Mouse (Mus musculus) MEL (cell line): ENCODE data around the gene Olfr1454. TPM values are rescaled to one million over a fixed set of nuclear protein-coding genes. Genes with fewer than 3 reads are reported as not detected.

ENCODE experiments used
- DNase-seq: peaks from one replicate; pipeline ENCODE4 v3.0.0; 2011; ENCODE audit warnings: low read depth, low spot score
- H3K27ac ChIP-seq: 2 replicates; pipeline ENCODE4 v1.5.1; 2012; ENCODE audit warnings: low read depth, mild to moderate bottlenecking, control low read depth, low read length, moderate library complexity; ENCODE audit not compliant: control insufficient read depth
- H3K27me3 ChIP-seq, 2 experiments: fragments of 150-350 bp in 1 of 2; sonication (generic) in 1 of 2; 2 replicates each; pipeline ENCODE4 v1.6.1; 2012; ENCODE audit warnings: low read length in 2 of 2, mild to moderate bottlenecking in 2 of 2, improper control_type of control experiment in 1 of 2, moderate library complexity in 1 of 2; ENCODE audit not compliant: insufficient read depth in 2 of 2, control insufficient read depth in 1 of 2
- H3K36me3 ChIP-seq, 2 experiments: 2 replicates each; pipeline ENCODE4 v1.6.1; 2012 to 2014; ENCODE audit warnings: low read length in 2 of 2, improper control_type of control experiment in 1 of 2, inconsistent platforms in 1 of 2, mild to moderate bottlenecking in 1 of 2; ENCODE audit not compliant: insufficient read depth in 2 of 2, control insufficient read depth in 1 of 2
- H3K4me1 ChIP-seq, 2 experiments: fragments of 150-350 bp in 1 of 2; sonication (generic) in 1 of 2; 2 replicates each; pipeline ENCODE4 v1.6.1; 2012; ENCODE audit warnings: low read length in 2 of 2, improper control_type of control experiment in 1 of 2, mild to moderate bottlenecking in 1 of 2; ENCODE audit not compliant: insufficient read depth in 2 of 2, control insufficient read depth in 1 of 2
- H3K4me3 ChIP-seq, 2 experiments: fragments of 150-350 bp in 1 of 2; sonication (generic) in 1 of 2; 2 replicates each; pipeline ENCODE4 v1.5.1; 2012; ENCODE audit warnings: low read depth in 2 of 2, low read length in 2 of 2, mild to moderate bottlenecking in 2 of 2, moderate library complexity in 2 of 2, control low read depth in 1 of 2, improper control_type of control experiment in 1 of 2; ENCODE audit not compliant: control insufficient read depth in 1 of 2, insufficient read depth in 1 of 2
- H3K79me2 ChIP-seq: 2 replicates; pipeline ENCODE4 v1.6.1; 2012; ENCODE audit warnings: mild to moderate bottlenecking, low read length, moderate library complexity; ENCODE audit not compliant: control insufficient read depth, poor library complexity, insufficient read depth
- H3K9ac ChIP-seq: 2 replicates; pipeline ENCODE4 v1.6.1; 2012; ENCODE audit warnings: low read depth, mild to moderate bottlenecking, control low read depth, low read length, moderate library complexity; ENCODE audit not compliant: control insufficient read depth, poor library complexity, severe bottlenecking
- H3K9me3 ChIP-seq: fragments of 150-350 bp; sonication (generic); replicated peaks from 2 replicates; pipeline ENCODE4 v1.6.1; 2012; ENCODE audit warnings: mild to moderate bottlenecking, low read length, improper control_type of control experiment, moderate library complexity; ENCODE audit not compliant: insufficient read depth
- GABPA ChIP-seq: IDR thresholded peaks from 2 replicates; pipeline ENCODE4 v1.6.1; 2012; ENCODE audit warnings: low read depth, mild to moderate bottlenecking, inconsistent platforms, low read length, improper control_type of control experiment, moderate library complexity
- GATA1 ChIP-seq: IDR thresholded peaks from 2 replicates; pipeline ENCODE4 v1.6.1; 2011; ENCODE audit warnings: low read depth, low read length, improper control_type of control experiment
- HCFC1 ChIP-seq: IDR thresholded peaks from 2 replicates; pipeline ENCODE4 v1.6.1; 2012; ENCODE audit warnings: low read depth, mild to moderate bottlenecking, inconsistent platforms, low read length, improper control_type of control experiment, moderate library complexity
- MAX ChIP-seq: IDR thresholded peaks from 2 replicates; pipeline ENCODE4 v1.6.1; 2011; ENCODE audit warnings: low read length, improper control_type of control experiment
- MEF2A ChIP-seq: IDR thresholded peaks from 2 replicates; pipeline ENCODE4 v1.6.1; 2014; ENCODE audit warnings: low read depth, mild to moderate bottlenecking, inconsistent platforms, low read length, improper control_type of control experiment; ENCODE audit not compliant: poor library complexity, insufficient replicate concordance, severe bottlenecking; ENCODE audit errors: extremely low read depth
- NELFE ChIP-seq: IDR thresholded peaks from 2 replicates; pipeline ENCODE4 v1.6.1; 2011; ENCODE audit warnings: low read depth, low read length, improper control_type of control experiment
- NRF1 ChIP-seq: IDR thresholded peaks from 2 replicates; pipeline ENCODE4 v1.6.1; 2014; ENCODE audit warnings: low read depth, mild to moderate bottlenecking, inconsistent platforms, low read length, improper control_type of control experiment, moderate library complexity; ENCODE audit not compliant: poor library complexity, insufficient read depth, severe bottlenecking
- USF1 ChIP-seq: IDR thresholded peaks from 2 replicates; pipeline ENCODE4 v1.6.1; 2014; ENCODE audit warnings: low read depth, mild to moderate bottlenecking, inconsistent platforms, low read length, improper control_type of control experiment, moderate library complexity
- USF2 ChIP-seq, 2 experiments: IDR thresholded peaks; 2 replicates each; pipeline ENCODE4 v1.6.1; 2011 to 2012; ENCODE audit warnings: improper control_type of control experiment in 2 of 2, low read length in 2 of 2, borderline replicate concordance in 1 of 2, inconsistent platforms in 1 of 2, low read depth in 1 of 2, mild to moderate bottlenecking in 1 of 2; ENCODE audit not compliant: insufficient read depth in 1 of 2
- ZC3H11A ChIP-seq: IDR thresholded peaks from 2 replicates; pipeline ENCODE4 v1.6.1; 2012; ENCODE audit warnings: low read depth, mild to moderate bottlenecking, inconsistent platforms, low read length, improper control_type of control experiment
- polyA plus RNA-seq, 2 experiments: library from polyadenylated mRNA; stranded (reverse) in 1 of 2; unstranded in 1 of 2; fragments of >175 nt in 1 of 2; fragments of >200 nt in 1 of 2; gene quantifications; 2 replicates each; pipeline versions ENCODE4 v1.2.1 to v1.2.4; 2012; ENCODE audit warnings: low replicate concordance in 2 of 2, low read depth in 1 of 2; ENCODE audit not compliant: insufficient read length in 2 of 2, insufficient read depth in 1 of 2, missing spikeins in 1 of 2
- total RNA-seq: library from RNA; depleted of rRNA; stranded (reverse); fragments of 300-350 nt; gene quantifications from 2 replicates; pipeline ENCODE4 v1.2.3, GENCODE M21; 2012; rRNA removed

The Olfr1454 gene
- total and polyA plus RNA-seq, 3 experiments: not detected

GRCm38 (mm10) chr19:13097791-13098190 is 37.4 kb downstream of the Olfr1454 start, which contains the start of gene Olfr1457:
TSS of gene Olfr1457 (minus strand) at chr19:13097891.
- H3K9me3 ChIP-seq: no peaks in the 10 kb centered on the region
- TF ChIP-seq NELFE: no peak
- no peak for TF ChIP-seq HCFC1
- TF ChIP-seq MAX: no peak
- no peak for TF ChIP-seq NRF1
- TF ChIP-seq ZC3H11A: no peak
- no peak for TF ChIP-seq USF2 (IDR thresholded peaks at IDR 0.05; ENCODE audit: borderline replicate concordance in 1 of 2, insufficient read depth in 1 of 2, low read depth in 1 of 2, low read length in 2 of 2)
- no peak for DNase-seq
- no peaks in the 10 kb centered on the region for H3K4me1 ChIP-seq
- no peak within 1 kb of the TSS for H3K9ac ChIP-seq
- no peaks in the 10 kb centered on the region for H3K36me3 ChIP-seq
- H3K79me2 ChIP-seq: no peaks in the 10 kb centered on the region
- H3K4me3 ChIP-seq: no peak within 1 kb of the TSS
- no peak within 1 kb of the TSS for H3K27ac ChIP-seq
- H3K27me3 ChIP-seq: no peaks in the 10 kb centered on the region

- no peaks in the 10 kb centered on the region for H3K4me1 ChIP-seq
- H3K9me3 ChIP-seq: no peaks in the 10 kb centered on the region
- TF ChIP-seq NRF1: no peak
- TF ChIP-seq MEF2A: no peak
- no peak for TF ChIP-seq MAX
- TF ChIP-seq USF2 (IDR thresholded peaks at IDR 0.05; ENCODE audit: borderline replicate concordance in 1 of 2, insufficient read depth in 1 of 2, low read depth in 1 of 2, low read length in 2 of 2): no peak
- TF ChIP-seq HCFC1: no peak
- no peak for TF ChIP-seq GABPA
- no peak for TF ChIP-seq GATA1
- TF ChIP-seq USF1: no peak
- TF ChIP-seq NELFE: no peak
- no peak within 1 kb of the TSS for H3K27ac ChIP-seq
- no peaks in the 10 kb centered on the region for H3K36me3 ChIP-seq
- H3K27me3 ChIP-seq: no peaks in the 10 kb centered on the region
- no peak within 1 kb of the TSS for H3K4me3 ChIP-seq
- H3K9ac ChIP-seq: no peak within 1 kb of the TSS
- DNase-seq: no peak
- no peaks in the 10 kb centered on the region for H3K79me2 ChIP-seq
Measured at GRCm38 (mm10) chr19:13106675-13107074, 46.3 kb downstream of the Olfr1454 start, which contains the start of gene Olfr1458. TSS of gene Olfr1458 (minus strand) at chr19:13106775.

Other genes with a start within 250 kb of the Olfr1454 start
- not detected in 2 replicates for gene Gm5244, start 213.9 kb upstream of the Olfr1454 start, total RNA-seq
- gene Gm5244, start 213.9 kb upstream of the Olfr1454 start, polyA plus RNA-seq: under 1 TPM in 1 of 2 experiments, not detected in 1; 0.13 TPM
- gene Olfr1444, start 203.3 kb upstream of the Olfr1454 start, total RNA-seq: not detected in 2 replicates
- under 1 TPM in 1 of 2 experiments, not detected in 1; 0.04 TPM for gene Olfr1444, start 203.3 kb upstream of the Olfr1454 start, polyA plus RNA-seq
- not detected in 2 replicates for gene Olfr1445, start 176.8 kb upstream of the Olfr1454 start, total RNA-seq
- gene Olfr1445, start 176.8 kb upstream of the Olfr1454 start, polyA plus RNA-seq: not detected
- not detected in 2 replicates for gene Olfr1446, start 167.1 kb upstream of the Olfr1454 start, total RNA-seq
- gene Olfr1446, start 167.1 kb upstream of the Olfr1454 start, polyA plus RNA-seq: not detected
- not detected in 2 replicates for gene Olfr1447, start 156.9 kb upstream of the Olfr1454 start, total RNA-seq
- gene Olfr1447, start 156.9 kb upstream of the Olfr1454 start, polyA plus RNA-seq: not detected
- not detected in 2 replicates for gene Olfr1448, start 136.2 kb upstream of the Olfr1454 start, total RNA-seq
- not detected for gene Olfr1448, start 136.2 kb upstream of the Olfr1454 start, polyA plus RNA-seq
- gene Olfr1449, start 129.8 kb upstream of the Olfr1454 start, total RNA-seq: not detected in 2 replicates
- not detected for gene Olfr1449, start 129.8 kb upstream of the Olfr1454 start, polyA plus RNA-seq
- not detected in 2 replicates for gene Olfr1450, start 110.4 kb upstream of the Olfr1454 start, total RNA-seq
- not detected for gene Olfr1450, start 110.4 kb upstream of the Olfr1454 start, polyA plus RNA-seq
- gene Olfr1451, start 65.6 kb upstream of the Olfr1454 start, total RNA-seq: not detected in 2 replicates
- gene Olfr1451, start 65.6 kb upstream of the Olfr1454 start, polyA plus RNA-seq: not detected
- not detected in 2 replicates for gene Olfr1453, start 32.3 kb upstream of the Olfr1454 start, total RNA-seq
- gene Olfr1453, start 32.3 kb upstream of the Olfr1454 start, polyA plus RNA-seq: not detected
- gene Olfr1457, start 37.3 kb downstream of the Olfr1454 start, total RNA-seq: not detected in 2 replicates
- gene Olfr1457, start 37.3 kb downstream of the Olfr1454 start, polyA plus RNA-seq: not detected
- gene Olfr1458, start 46.2 kb downstream of the Olfr1454 start, total RNA-seq: not detected in 2 replicates
- gene Olfr1458, start 46.2 kb downstream of the Olfr1454 start, polyA plus RNA-seq: not detected
- 1.5 and 1.9 TPM in 2 replicates for gene Olfr1459, start 88.9 kb downstream of the Olfr1454 start, total RNA-seq
- gene Olfr1459, start 88.9 kb downstream of the Olfr1454 start, polyA plus RNA-seq: 1 to 10 TPM in 1 of 2 experiments, not detected in 1; 5.8 TPM
- not detected in 2 replicates for gene Olfr1461, start 102.4 kb downstream of the Olfr1454 start, total RNA-seq
- not detected for gene Olfr1461, start 102.4 kb downstream of the Olfr1454 start, polyA plus RNA-seq
- gene Olfr1462, start 125.1 kb downstream of the Olfr1454 start, total RNA-seq: not detected in 2 replicates
- gene Olfr1462, start 125.1 kb downstream of the Olfr1454 start, polyA plus RNA-seq: not detected
- gene Olfr1463, start 170.7 kb downstream of the Olfr1454 start, total RNA-seq: not detected in 2 replicates
- gene Olfr1463, start 170.7 kb downstream of the Olfr1454 start, polyA plus RNA-seq: not detected